Mouse (Mus musculus): ENCODE results near the gene Bmp7. TPM values are rescaled to one million over a fixed set of nuclear protein-coding genes. Genes with fewer than 3 reads are reported as not detected.

Bmp7 gene
- polyA plus RNA-seq, 1 experiment from 2014 or later = 5.8 TPM

GRCm38 (mm10) chr2:172825785-172826145 lies 114.4 kb downstream of the Bmp7 start:
- WGBS = 87% methylated on average over 11 of the region's 11 CpGs
- Histone ChIP-seq H3K4me3 (ENCODE audit: low read depth, low read length) (no peak overlapping the region), H3K27me3 (ENCODE audit: control insufficient read depth, insufficient read depth, low read length) (no peaks in the 10 kb centered on the region), H3K27ac (ENCODE audit: low read depth, low read length) (no peak overlapping the region), H3K9ac (replicated peaks; ENCODE audit: low read depth, low read length) (no peak overlapping the region), H3K4me2 (ENCODE audit: low read depth, low read length) (no peak overlapping the region), H3K36me3 (ENCODE audit: control insufficient read depth, insufficient read depth, low read length) (no peaks in the 10 kb centered on the region), H3K4me1 (ENCODE audit: control insufficient read depth, insufficient read depth, low read length) (peaks cover 5% of the 10 kb centered on the region; the same call in 1 of the 2 replicates), H3K9me3 (ENCODE audit: control insufficient read depth, low read length) (no peaks in the 10 kb centered on the region)
- no peak for ATAC-seq (ENCODE audit: low read depth)

- 21% methylated on average over 43 of the region's 43 CpGs for WGBS
- no peaks in the 10 kb centered on the region for H3K27me3 ChIP-seq (ENCODE audit: control insufficient read depth, insufficient read depth, low read length)
- peaks cover 5% of the 10 kb centered on the region; the same call in 1 of the 2 replicates for H3K4me1 ChIP-seq (ENCODE audit: control insufficient read depth, insufficient read depth, low read length)
- H3K9ac ChIP-seq (replicated peaks; ENCODE audit: low read depth, low read length) = no peak overlapping the region
- no peaks in the 10 kb centered on the region for H3K36me3 ChIP-seq (ENCODE audit: control insufficient read depth, insufficient read depth, low read length)
- H3K9me3 ChIP-seq (ENCODE audit: control insufficient read depth, low read length) = no peaks in the 10 kb centered on the region
- ATAC-seq (ENCODE audit: low read depth) = peak; percentile 84
- no peak overlapping the region for H3K27ac ChIP-seq (ENCODE audit: low read depth, low read length)
- no peak overlapping the region for H3K4me3 ChIP-seq (ENCODE audit: low read depth, low read length)
- H3K4me2 ChIP-seq (ENCODE audit: low read depth, low read length) = peak overlapping the region; percentile 40; the same call in 1 of the 2 replicates
Observed at GRCm38 (mm10) chr2:172824906-172825784, 115.0 kb downstream of the Bmp7 start.

GRCm38 (mm10) chr2:172818631-172819230 lies 121.4 kb downstream of the Bmp7 start:
- no peak for ATAC-seq (ENCODE audit: low read depth)
- H3K4me2 ChIP-seq (ENCODE audit: low read depth, low read length) = no peak overlapping the region
- no peak overlapping the region for H3K4me3 ChIP-seq (ENCODE audit: low read depth, low read length)
- H3K27me3 ChIP-seq (ENCODE audit: control insufficient read depth, insufficient read depth, low read length) = no peaks in the 10 kb centered on the region
- WGBS = 88% methylated on average over 9 of the region's 10 CpGs
- H3K9me3 ChIP-seq (ENCODE audit: control insufficient read depth, low read length) = no peaks in the 10 kb centered on the region
- H3K36me3 ChIP-seq (ENCODE audit: control insufficient read depth, insufficient read depth, low read length) = no peaks in the 10 kb centered on the region
- no peak overlapping the region for H3K9ac ChIP-seq (replicated peaks; ENCODE audit: low read depth, low read length)
- H3K4me1 ChIP-seq (ENCODE audit: control insufficient read depth, insufficient read depth, low read length) = no peaks in the 10 kb centered on the region
- H3K27ac ChIP-seq (ENCODE audit: low read depth, low read length) = no peak overlapping the region

Small RNA genes within 50 kb of the gene (microRNA-seq; reads per million reads assigned to microRNA genes)
- not detected for gene Gm22773

Other genes with a start within 250 kb of the Bmp7 start
- 0.09 and 0.45 TPM in 2 replicates for gene Spo11, start 37.4 kb upstream of the Bmp7 start, polyA plus RNA-seq (2014; fragmentation: Nextera tagmentation; extraction: Ambion mirVana)
- gene Rae1, start 59.8 kb upstream of the Bmp7 start, polyA plus RNA-seq (2014; fragmentation: Nextera tagmentation; extraction: Ambion mirVana) = 108 and 118 TPM in 2 replicates
- 11.9 and 13.3 TPM in 2 replicates for gene Rbm38, start 80.2 kb upstream of the Bmp7 start, polyA plus RNA-seq (2014; fragmentation: Nextera tagmentation; extraction: Ambion mirVana)
- gene Ctcfl, start 179.2 kb upstream of the Bmp7 start, polyA plus RNA-seq (2014; fragmentation: Nextera tagmentation; extraction: Ambion mirVana) = 0.08 TPM in 1 of 2 replicates, not detected in the other
- gene Pck1, start 212.7 kb upstream of the Bmp7 start, polyA plus RNA-seq (2014; fragmentation: Nextera tagmentation; extraction: Ambion mirVana) = 0.07 and 0.13 TPM in 2 replicates

Measured in neural tube, embryonic 14.5 days (tissue).